Mouse (Mus musculus): ENCODE results near the gene Lrwd1. TPM values are rescaled to one million over a fixed set of nuclear protein-coding genes. Genes with fewer than 3 reads are reported as not detected.
"Not testable (repeated sequence)": the region's sequence is repeated elsewhere in the genome, so short reads cannot be mapped to it uniquely, and the experiment has no call there.

Gene Lrwd1
- polyA plus RNA-seq, 1 experiment from 2014 or later, result 42.2 TPM

DNA sequence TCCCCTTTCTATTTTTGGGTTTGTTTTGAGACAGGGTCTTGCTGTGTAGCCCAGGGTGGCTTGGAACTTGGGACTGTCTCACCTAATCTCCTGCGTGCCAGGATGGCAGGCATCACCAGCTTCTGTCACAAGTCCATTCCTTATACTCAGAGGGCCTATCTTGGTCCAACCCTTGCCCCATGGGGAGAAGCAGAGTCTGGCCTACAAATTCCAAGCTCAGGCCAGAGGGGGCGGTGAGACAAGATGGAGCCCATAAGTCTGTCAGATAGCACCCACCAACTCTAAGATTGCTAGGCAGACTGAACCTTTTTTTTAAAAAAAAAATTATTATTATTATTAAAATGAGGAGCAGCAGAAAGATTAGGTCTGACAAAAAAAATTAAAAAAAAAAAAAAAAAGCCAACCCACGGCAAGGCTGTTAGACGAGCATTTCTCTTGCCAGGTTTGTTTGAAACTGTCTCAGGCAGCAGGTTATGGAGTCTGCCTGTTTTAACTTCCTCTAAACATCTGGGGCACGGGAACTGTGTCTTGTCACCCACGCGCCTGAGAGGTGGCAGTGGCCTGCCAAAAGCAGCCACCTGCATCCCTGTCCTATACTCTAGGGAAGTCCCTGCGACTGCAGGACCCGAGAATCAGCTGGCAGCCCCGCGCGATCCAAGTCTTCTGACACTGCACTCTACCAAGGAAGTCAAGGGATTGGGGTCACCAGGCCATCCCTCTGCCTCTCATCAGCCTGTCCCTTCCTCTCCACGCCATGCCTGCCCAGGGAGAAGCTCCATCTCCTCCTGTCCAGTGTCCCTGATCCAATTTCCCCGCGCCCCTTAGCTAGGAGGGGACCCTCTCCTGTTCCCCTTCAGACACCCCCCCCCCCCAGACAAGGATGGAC is 34.0 kb upstream of the Lrwd1 start:
- peaks cover 5% of the 10 kb centered on the region; the same call in 1 of the 2 replicates for H3K9me3 ChIP-seq
- 16% methylated on average over 15 of the region's 15 CpGs for WGBS
- peaks cover 18% of the 10 kb centered on the region for H3K4me1 ChIP-seq
- no peaks in the 10 kb centered on the region for H3K36me3 ChIP-seq
- H3K27me3 ChIP-seq (ENCODE audit: insufficient read depth, poor library complexity, severe bottlenecking), result 0 out of 2 replicates have a peak, but pooled peaks cover 9% of the 10 kb centered on the region
- peak overlapping the region; percentile 73 for H3K4me3 ChIP-seq
- peak overlapping the region; percentile 81 for H3K27ac ChIP-seq
- no peak for DNase-seq (ENCODE audit: low spot score)

DNA sequence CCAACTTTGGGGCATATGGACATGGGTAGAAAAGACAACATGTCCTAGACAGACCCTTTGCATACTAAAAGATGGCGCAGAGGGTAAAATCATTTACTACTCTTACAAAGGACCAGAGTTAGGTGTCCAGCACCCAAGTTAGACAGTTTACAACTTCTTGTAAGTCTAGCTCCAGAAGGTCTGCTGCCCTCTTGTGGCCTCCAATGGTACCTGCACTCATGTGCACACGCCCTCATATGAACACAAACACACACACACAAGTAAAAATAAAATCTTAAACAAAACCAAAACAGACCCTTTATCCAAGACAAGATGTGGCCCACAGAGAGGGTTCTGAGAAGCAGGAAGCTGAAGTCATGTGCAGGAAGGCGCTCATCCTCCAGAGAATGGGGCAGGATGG is 32.2 kb upstream of the Lrwd1 start:
- Histone ChIP-seq H3K4me3 (no peak overlapping the region), H3K27ac (no peak overlapping the region), H3K27me3 (ENCODE audit: insufficient read depth, poor library complexity, severe bottlenecking) (0 out of 2 replicates have a peak, but pooled peaks cover 9% of the 10 kb centered on the region), H3K4me1 (peaks cover 18% of the 10 kb centered on the region), H3K9me3 (peaks cover 5% of the 10 kb centered on the region; the same call in 1 of the 2 replicates), H3K36me3 (no peaks in the 10 kb centered on the region)
- no peak for DNase-seq (ENCODE audit: low spot score)
- WGBS, result 86% methylated on average over 3 of the region's 3 CpGs

DNA sequence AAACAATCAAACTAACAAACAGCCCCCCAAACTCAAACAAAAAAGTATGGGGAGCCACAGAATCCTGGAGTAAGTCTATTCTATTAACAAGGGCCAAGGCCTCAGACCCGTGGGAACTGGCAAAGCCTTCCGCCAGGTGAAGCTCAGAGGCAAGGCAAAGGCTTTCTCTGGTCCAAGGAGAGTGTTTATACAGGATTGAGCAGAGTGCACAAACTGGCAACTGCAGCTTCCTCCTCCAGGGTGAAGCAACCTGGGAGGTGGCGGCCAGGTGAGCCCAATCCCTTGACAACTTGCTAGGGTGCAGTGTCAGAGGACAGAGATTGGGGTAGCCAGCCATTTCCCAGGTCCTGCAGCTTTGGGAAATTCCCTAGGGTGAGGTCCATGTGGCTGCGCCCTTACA is 31.4 kb upstream of the Lrwd1 start:
- Histone ChIP-seq H3K4me3 (no peak overlapping the region), H3K36me3 (no peaks in the 10 kb centered on the region), H3K4me1 (peaks cover 18% of the 10 kb centered on the region), H3K27ac (no peak overlapping the region), H3K9me3 (peaks cover 5% of the 10 kb centered on the region; the same call in 1 of the 2 replicates), H3K27me3 (ENCODE audit: insufficient read depth, poor library complexity, severe bottlenecking) (0 out of 2 replicates have a peak, but pooled peaks cover 9% of the 10 kb centered on the region)
- no peak for DNase-seq (ENCODE audit: low spot score)
- 83% methylated on average over 4 of the region's 4 CpGs for WGBS

DNA sequence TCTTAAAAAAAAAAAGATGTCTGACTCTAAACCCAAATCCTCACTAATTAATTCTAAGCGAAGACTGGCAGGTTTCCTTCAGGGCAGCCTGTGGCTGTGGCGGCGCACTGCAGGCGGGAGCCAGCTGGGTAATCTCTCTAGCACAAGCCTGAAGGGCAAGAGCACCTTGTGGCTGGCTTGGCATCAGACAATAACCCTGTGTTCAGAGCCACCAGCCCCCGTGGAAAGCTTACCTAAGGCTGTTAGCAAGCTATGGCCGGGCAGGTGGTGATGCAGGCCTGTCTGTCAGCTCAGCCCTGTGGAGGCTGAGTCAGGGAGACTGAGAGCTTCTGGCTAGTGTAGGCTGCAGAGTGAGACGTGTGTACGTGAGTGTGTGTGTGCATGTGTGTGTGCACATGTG is 29.4 kb upstream of the Lrwd1 start:
- H3K4me1 ChIP-seq, result peaks cover 4% of the 10 kb centered on the region; the same call in 1 of the 2 replicates
- H3K36me3 ChIP-seq, result no peaks in the 10 kb centered on the region
- 78% methylated on average over 8 of the region's 8 CpGs for WGBS
- no peaks in the 10 kb centered on the region for H3K27me3 ChIP-seq (ENCODE audit: insufficient read depth, poor library complexity, severe bottlenecking)
- no peak overlapping the region for H3K4me3 ChIP-seq
- DNase-seq (ENCODE audit: low spot score), result no peak
- H3K9me3 ChIP-seq, result peaks cover 5% of the 10 kb centered on the region; the same call in 1 of the 2 replicates
- H3K27ac ChIP-seq, result no peak overlapping the region

DNA sequence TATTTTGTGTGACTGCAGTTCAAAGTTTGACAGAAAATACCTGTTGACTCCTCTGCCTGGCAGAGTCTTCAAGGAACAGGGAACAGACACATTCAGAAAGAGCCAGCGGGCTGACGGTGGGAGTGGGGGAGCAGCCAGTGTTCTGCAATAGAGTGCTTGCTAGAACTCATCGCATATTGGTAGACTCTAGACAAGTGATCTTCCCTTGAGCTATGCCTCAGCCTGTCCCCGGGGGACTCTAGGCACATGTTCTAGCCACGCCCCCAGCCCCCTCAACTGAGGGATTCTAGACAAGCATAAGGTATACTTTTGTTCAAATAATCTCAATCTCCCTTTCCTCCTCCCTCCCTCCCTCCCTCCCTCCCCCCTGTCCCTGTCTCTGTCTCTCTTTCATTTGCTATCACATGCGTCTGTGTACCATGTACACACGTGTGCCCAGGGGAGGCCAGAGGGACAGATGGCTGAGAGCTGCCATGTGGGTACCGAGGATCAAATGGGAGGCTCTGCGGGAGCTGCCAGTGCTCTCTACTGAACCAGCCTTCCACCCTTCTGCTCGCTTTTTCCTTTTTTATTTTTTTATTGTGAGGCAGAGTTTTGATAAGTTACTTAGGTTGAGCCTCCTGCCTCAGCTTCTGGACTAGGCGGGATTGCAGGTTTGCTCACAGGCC is 28.1 kb upstream of the Lrwd1 start:
- Histone ChIP-seq H3K4me1 (no peaks in the 10 kb centered on the region), H3K4me3 (no peak overlapping the region), H3K9me3 (peaks cover 5% of the 10 kb centered on the region; the same call in 1 of the 2 replicates), H3K36me3 (no peaks in the 10 kb centered on the region), H3K27ac (no peak overlapping the region), H3K27me3 (ENCODE audit: insufficient read depth, poor library complexity, severe bottlenecking) (no peaks in the 10 kb centered on the region)
- WGBS, result 83% methylated on average over 11 of the region's 11 CpGs
- no peak for DNase-seq (ENCODE audit: low spot score)

DNA sequence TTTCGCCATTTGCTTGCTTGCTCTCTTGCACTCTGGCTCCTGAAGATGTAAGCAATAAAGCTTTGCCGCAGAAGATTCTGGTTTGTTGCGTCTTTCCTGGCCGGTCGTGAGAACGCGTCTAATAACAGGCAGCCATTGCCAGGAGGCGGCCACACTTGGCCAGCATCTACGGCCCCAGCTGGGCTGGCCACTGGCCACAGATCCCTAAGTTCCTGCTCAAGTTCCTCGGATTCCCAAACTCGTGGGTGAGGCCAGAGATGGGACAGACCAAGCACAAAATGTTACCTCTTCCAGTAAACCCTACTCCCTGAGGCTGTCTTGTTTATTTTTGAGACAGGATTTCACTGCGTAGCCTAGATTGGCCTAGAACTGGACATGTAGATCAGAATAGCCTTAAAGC is 24.2 kb upstream of the Lrwd1 start:
- 88% methylated on average over 11 of the region's 12 CpGs for WGBS
- H3K9me3 ChIP-seq; H3K27me3 ChIP-seq (ENCODE audit: insufficient read depth, poor library complexity, severe bottlenecking); H3K4me3 ChIP-seq; H3K4me1 ChIP-seq; H3K36me3 ChIP-seq; H3K27ac ChIP-seq; DNase-seq (ENCODE audit: low spot score): not testable (repeated sequence)

DNA sequence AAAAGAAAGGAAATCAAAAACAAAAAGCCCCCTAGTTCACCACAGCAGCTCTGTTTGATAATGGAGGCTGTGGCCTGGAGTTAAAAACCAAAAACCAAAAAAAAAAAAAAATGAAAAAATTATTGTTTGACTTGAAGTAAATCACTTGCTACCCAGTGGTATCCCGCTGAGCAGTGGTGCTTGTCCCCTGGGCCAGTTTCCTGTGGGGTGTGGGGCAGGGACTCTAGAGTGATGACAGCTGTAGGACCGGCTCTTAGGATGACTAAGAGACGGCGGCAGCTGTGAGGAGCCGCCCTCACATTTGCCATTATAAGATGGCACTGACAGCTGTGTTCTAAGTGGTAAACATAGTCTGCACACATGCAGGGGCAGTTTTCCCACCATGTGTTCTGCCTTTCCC is 19.5 kb upstream of the Lrwd1 start:
- Histone ChIP-seq H3K27ac (no peak overlapping the region), H3K4me3 (no peak overlapping the region), H3K9me3 (no peaks in the 10 kb centered on the region), H3K27me3 (ENCODE audit: insufficient read depth, poor library complexity, severe bottlenecking) (no peaks in the 10 kb centered on the region), H3K36me3 (no peaks in the 10 kb centered on the region), H3K4me1 (no peaks in the 10 kb centered on the region)
- WGBS, result 74% methylated on average over 5 of the region's 5 CpGs
- no peak for DNase-seq (ENCODE audit: low spot score)

DNA sequence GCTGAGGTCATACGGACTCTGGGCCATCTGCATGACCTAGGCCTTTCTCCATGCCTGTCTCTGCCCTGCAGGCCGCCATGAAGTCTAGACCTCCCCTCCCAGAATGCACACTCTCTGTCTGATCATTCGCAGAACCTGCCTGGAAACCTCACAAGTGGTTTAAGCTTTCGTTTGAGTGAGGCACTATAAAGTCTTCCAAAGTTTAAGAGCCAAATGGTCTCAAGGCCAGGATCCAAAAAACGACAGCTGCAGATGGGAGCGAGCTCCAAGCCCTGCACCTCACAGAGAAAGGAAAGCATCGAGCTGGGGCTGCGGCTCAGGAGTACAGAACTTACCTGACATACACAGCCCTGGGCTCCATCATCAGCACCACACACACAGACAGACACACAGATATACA is 16.5 kb upstream of the Lrwd1 start:
- Histone ChIP-seq H3K27me3 (ENCODE audit: insufficient read depth, poor library complexity, severe bottlenecking) (no peaks in the 10 kb centered on the region), H3K4me1 (no peaks in the 10 kb centered on the region), H3K36me3 (no peaks in the 10 kb centered on the region), H3K4me3 (no peak overlapping the region), H3K27ac (no peak overlapping the region), H3K9me3 (no peaks in the 10 kb centered on the region)
- WGBS, result 81% methylated on average over 8 of the region's 8 CpGs
- DNase-seq (ENCODE audit: low spot score), result no peak

DNA sequence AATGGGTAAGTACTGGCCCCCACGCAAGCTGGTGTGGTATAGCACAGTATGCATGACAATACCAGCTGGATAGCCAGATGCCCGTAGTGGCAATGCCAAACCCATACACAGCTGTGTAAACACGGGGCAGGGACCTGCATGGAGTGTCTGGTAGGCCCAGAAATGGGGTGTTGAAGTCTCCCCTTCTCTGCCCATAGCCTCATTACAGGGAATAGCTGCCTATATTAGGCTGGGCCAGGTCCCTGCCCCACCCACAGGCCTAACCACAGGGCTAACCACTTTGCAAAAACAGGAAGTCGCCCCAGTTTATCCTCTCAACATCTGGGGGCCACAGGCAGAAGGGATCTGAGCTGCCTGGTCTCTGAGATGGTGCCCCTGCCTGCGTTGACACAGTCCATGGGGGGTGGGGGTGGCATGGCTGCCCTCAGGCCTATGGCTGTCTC is 13.3 kb upstream of the Lrwd1 start:
- H3K4me3 ChIP-seq; H3K27me3 ChIP-seq (ENCODE audit: insufficient read depth, poor library complexity, severe bottlenecking); H3K9me3 ChIP-seq; H3K36me3 ChIP-seq; H3K27ac ChIP-seq; DNase-seq (ENCODE audit: low spot score); H3K4me1 ChIP-seq: not testable (repeated sequence)
- 79% methylated on average over 5 of the region's 5 CpGs for WGBS

DNA sequence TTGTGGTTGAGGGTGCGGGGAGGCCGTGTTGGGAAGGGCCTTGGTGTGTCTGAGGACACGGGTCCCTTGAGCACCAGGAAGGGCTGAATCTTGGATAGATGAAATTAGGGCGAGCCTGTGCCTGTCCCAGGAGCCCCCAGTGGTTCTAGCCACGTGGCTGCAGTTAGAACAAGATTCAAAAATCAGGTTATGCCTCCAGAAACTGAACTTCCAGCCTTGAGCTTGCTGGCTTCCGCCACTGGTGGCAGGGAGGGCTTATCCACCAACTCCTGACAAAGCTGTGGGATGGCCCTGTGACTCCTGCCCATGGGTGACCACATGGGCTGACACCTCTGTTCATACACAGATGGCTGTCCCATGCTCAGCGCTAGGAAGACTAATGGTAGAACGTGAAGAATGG is 11.8 kb upstream of the Lrwd1 start:
- Histone ChIP-seq H3K27ac (no peak overlapping the region), H3K36me3 (no peaks in the 10 kb centered on the region), H3K4me3 (no peak overlapping the region), H3K27me3 (ENCODE audit: insufficient read depth, poor library complexity, severe bottlenecking) (no peaks in the 10 kb centered on the region), H3K4me1 (no peaks in the 10 kb centered on the region), H3K9me3 (0 out of 2 replicates have a peak, but pooled peaks cover 2% of the 10 kb centered on the region)
- DNase-seq (ENCODE audit: low spot score), result no peak
- 71% methylated on average over 8 of the region's 8 CpGs for WGBS

DNA sequence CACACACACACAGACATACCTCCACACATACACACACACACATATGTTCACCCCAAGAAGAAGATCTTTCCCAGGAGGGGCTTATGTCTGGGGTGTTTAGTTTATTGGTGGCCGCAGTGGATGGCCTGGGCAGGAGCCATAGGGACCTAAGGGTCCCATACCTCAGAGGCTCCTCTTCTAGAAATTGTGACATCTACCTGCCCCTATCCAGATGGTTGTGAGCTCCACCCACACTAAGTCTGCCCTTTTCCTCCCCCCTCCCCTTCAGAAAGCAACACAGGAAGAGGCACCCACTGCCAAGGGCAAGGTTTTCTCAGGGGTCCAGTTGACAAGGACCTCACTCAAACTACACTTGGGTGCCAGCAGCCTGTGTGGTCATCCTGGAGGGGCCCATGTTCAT is 11.1 kb upstream of the Lrwd1 start:
- WGBS, result 75% methylated on average over 1 of the region's 1 CpGs
- Histone ChIP-seq H3K27ac (no peak overlapping the region), H3K36me3 (peaks cover 6% of the 10 kb centered on the region), H3K4me1 (no peaks in the 10 kb centered on the region), H3K27me3 (ENCODE audit: insufficient read depth, poor library complexity, severe bottlenecking) (no peaks in the 10 kb centered on the region), H3K9me3 (0 out of 2 replicates have a peak, but pooled peaks cover 2% of the 10 kb centered on the region), H3K4me3 (no peak overlapping the region)
- no peak for DNase-seq (ENCODE audit: low spot score)

DNA sequence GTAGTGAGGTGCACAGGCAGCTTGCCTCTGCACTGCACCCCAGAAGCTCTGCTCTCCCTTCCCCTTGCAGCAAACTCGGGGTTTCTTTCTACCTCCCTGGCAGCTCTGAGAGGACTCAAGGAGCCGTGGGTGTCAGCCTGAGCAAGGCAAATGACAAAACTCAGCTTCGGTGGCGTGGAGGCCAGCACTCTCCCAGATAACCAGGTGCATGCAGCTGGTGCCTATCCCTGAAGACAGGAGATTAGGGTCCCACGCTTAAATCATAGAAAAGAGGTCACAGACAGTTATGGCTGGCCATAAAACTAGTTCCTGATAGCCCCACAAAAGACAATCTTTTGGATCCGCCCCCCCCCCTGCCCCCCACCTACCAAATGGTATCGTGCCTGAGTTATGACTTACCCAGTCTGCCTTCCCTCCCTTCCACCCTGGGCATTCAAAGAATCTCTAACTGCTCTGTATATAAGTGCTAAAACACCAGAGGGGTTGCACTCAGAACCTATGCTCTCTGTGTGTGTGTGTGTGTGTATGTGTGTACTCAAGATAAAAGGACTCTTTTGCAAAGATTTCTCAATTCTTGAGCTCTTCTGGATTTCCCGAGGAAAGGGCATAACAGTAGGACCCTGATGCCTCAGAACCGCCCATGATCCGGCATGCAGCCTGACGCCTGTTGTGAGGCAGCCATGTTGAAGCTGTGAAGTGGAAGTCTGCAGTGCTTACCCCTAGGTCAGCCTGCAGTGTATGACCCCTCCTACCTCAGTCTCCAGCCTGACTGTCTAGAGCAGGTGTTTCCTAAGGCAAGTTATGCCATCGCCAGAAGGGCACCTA is 8.9 kb upstream of the Lrwd1 start:
- Histone ChIP-seq H3K27ac (no peak overlapping the region), H3K4me3 (no peak overlapping the region), H3K4me1 (no peaks in the 10 kb centered on the region), H3K36me3 (peaks cover 25% of the 10 kb centered on the region), H3K27me3 (ENCODE audit: insufficient read depth, poor library complexity, severe bottlenecking) (no peaks in the 10 kb centered on the region), H3K9me3 (0 out of 2 replicates have a peak, but pooled peaks cover 2% of the 10 kb centered on the region)
- no peak for DNase-seq (ENCODE audit: low spot score)
- WGBS, result 67% methylated on average over 12 of the region's 12 CpGs

Measured in heart, embryonic 10.5 days (tissue).